8 mouse cellular contexts compared by ENCODE assay signal in genomic region chr7:16991681-16992450, GRCm38 (mm10). TPM values are rescaled to one million over a fixed set of nuclear protein-coding genes. Genes with fewer than 3 reads are reported as not detected.
DNase-seq lines count a peak whose midpoint lies in the region; ATAC-seq and TF ChIP-seq lines count a peak whose summit lies in the region.

No protein-coding gene starts in this region.

- H3K27ac ChIP-seq in kidney, embryonic 16.5 days (ENCODE audit: low read length): peak overlapping the region; percentile 98
- peak overlapping the region; percentile 91 for H3K27ac ChIP-seq in embryonic facial prominence, embryonic 12.5 days
- H3K27ac ChIP-seq in limb, embryonic 11.5 days (replicated peaks; ENCODE audit: low read depth, low read length): peak overlapping the region; percentile 83
- no peak overlapping the region for H3K27ac ChIP-seq in gastrocnemius, adult 2 months

- H3K27me3 ChIP-seq in kidney, embryonic 16.5 days (ENCODE audit: insufficient read depth, low read length): no peaks in the 10 kb centered on the region
- H3K27me3 ChIP-seq in embryonic facial prominence, embryonic 12.5 days: no peaks in the 10 kb centered on the region
- H3K27me3 ChIP-seq in limb, embryonic 11.5 days (ENCODE audit: control insufficient read depth, insufficient read depth, low read length): no peaks in the 10 kb centered on the region

- no peak for TF ChIP-seq CTCF in gastrocnemius, adult 2 months (IDR thresholded peaks at IDR 0.05)

- intact Hi-C loops in gastrocnemius, adult 2 months (cut with DNase I): no loop called here

- H3K4me3 ChIP-seq in kidney, embryonic 16.5 days (ENCODE audit: low read length): no peak overlapping the region
- H3K4me3 ChIP-seq in embryonic facial prominence, embryonic 12.5 days: no peak overlapping the region
- no peak overlapping the region for H3K4me3 ChIP-seq in limb, embryonic 11.5 days (ENCODE audit: low read depth, low read length)
- no peak overlapping the region for H3K4me3 ChIP-seq in gastrocnemius, adult 2 months

- peaks cover 52% of the 10 kb centered on the region for H3K4me1 ChIP-seq in kidney, embryonic 16.5 days (ENCODE audit: insufficient read depth, low read length)
- peaks cover 64% of the 10 kb centered on the region for H3K4me1 ChIP-seq in embryonic facial prominence, embryonic 12.5 days
- peaks cover 29% of the 10 kb centered on the region for H3K4me1 ChIP-seq in limb, embryonic 11.5 days (ENCODE audit: control insufficient read depth, insufficient read depth, low read length)

- peak overlapping the region; percentile 37 for H3K4me2 ChIP-seq in kidney, embryonic 16.5 days (replicated peaks; ENCODE audit: low read depth, low read length)
- H3K4me2 ChIP-seq in embryonic facial prominence, embryonic 12.5 days (replicated peaks): peak overlapping the region; percentile 29
- peak overlapping the region; percentile 0; the same call in 1 of the 2 replicates for H3K4me2 ChIP-seq in limb, embryonic 11.5 days (ENCODE audit: low read depth, severe bottlenecking)

- peak overlapping the region; percentile 53 for H3K9ac ChIP-seq in kidney, embryonic 16.5 days (replicated peaks; ENCODE audit: low read length)
- peak overlapping the region; percentile 35; the same call in 1 of the 2 replicates for H3K9ac ChIP-seq in embryonic facial prominence, embryonic 12.5 days
- no peak overlapping the region for H3K9ac ChIP-seq in limb, embryonic 11.5 days (ENCODE audit: low read length)

- WGBS in kidney, embryonic 16.5 days: 27% methylated on average over 18 of the region's 18 CpGs
- 49% methylated on average over 18 of the region's 18 CpGs for WGBS in embryonic facial prominence, embryonic 12.5 days
- 55% methylated on average over 18 of the region's 18 CpGs for WGBS in limb, embryonic 11.5 days

- no peaks in the 10 kb centered on the region for H3K9me3 ChIP-seq in kidney, embryonic 16.5 days (ENCODE audit: low read length)
- no peaks in the 10 kb centered on the region for H3K9me3 ChIP-seq in embryonic facial prominence, embryonic 12.5 days
- H3K9me3 ChIP-seq in limb, embryonic 11.5 days (ENCODE audit: control insufficient read depth, low read length): no peaks in the 10 kb centered on the region; the same call in 1 of the 2 replicates

- H3K36me3 ChIP-seq in kidney, embryonic 16.5 days (ENCODE audit: insufficient read depth, low read length): no peaks in the 10 kb centered on the region
- 0 out of 2 replicates have a peak, but pooled peaks cover 9% of the 10 kb centered on the region for H3K36me3 ChIP-seq in embryonic facial prominence, embryonic 12.5 days
- H3K36me3 ChIP-seq in limb, embryonic 11.5 days (ENCODE audit: control insufficient read depth, insufficient read depth, low read length): peaks cover 6% of the 10 kb centered on the region; the same call in 1 of the 2 replicates

- ATAC-seq in kidney, embryonic 16.5 days (ENCODE audit: low FRiP score, low TSS enrichment): peak; percentile 85
- peak; percentile 68 for ATAC-seq in embryonic facial prominence, embryonic 12.5 days (ENCODE audit: insufficient number of reproducible peaks, insufficient read depth, low FRiP score, low TSS enrichment)
- peak; percentile 66; the same call in 1 of the 2 replicates for ATAC-seq in limb, embryonic 11.5 days (ENCODE audit: insufficient number of reproducible peaks, low FRiP score, low TSS enrichment, low read depth)
- ATAC-seq in erythroblast, adult 5-6 weeks (replicated peaks; ENCODE audit: low FRiP score, poor library complexity, severe bottlenecking): no peak
- ATAC-seq in activated CD4-positive, CD25-positive, alpha-beta regulatory T cell, adult 4 months: no peak

- DNase-seq in kidney, postnatal 14 days: no peak
- peak; percentile 83 for DNase-seq in limb, embryonic 11.5 days (ENCODE audit: low spot score)
- peak; percentile 84 for DNase-seq in retina, embryonic 14.5 days (ENCODE audit: low spot score)
- no peak for DNase-seq in gastrocnemius, adult 2 months

RNA-seq across cellular contexts. Expression of gene Ccdc8, which starts 0.6 kb away (rescaled TPM):
- polyA plus RNA-seq in kidney, embryonic 16.5 days (2015; fragmentation: Nextera tagmentation; extraction: Ambion mirVana): 49.6 and 53.8 TPM in 2 replicates
- 21.6 and 26.2 TPM in 2 replicates for polyA plus RNA-seq in embryonic facial prominence, embryonic 12.5 days (2016; fragmentation: Nextera tagmentation; extraction: Ambion mirVana)
- polyA plus RNA-seq in limb, embryonic 11.5 days (2014; fragmentation: Nextera tagmentation; extraction: Ambion mirVana): 26.4 and 33.5 TPM in 2 replicates
- 0.19 TPM in 1 of 2 replicates, not detected in the other for total RNA-seq in erythroblast, adult 5-6 weeks (2015; ENCODE audit: low replicate concordance)
- 0.14 and 1.0 TPM in 2 replicates for total RNA-seq in erythroblast, adult 5-6 weeks (2017; ENCODE audit: low replicate concordance)
- polyA plus RNA-seq in activated CD4-positive, CD25-positive, alpha-beta regulatory T cell, adult 4 months (2017; shearing (Covaris generic)): under 1 TPM in 1 of 2 experiments, not detected in 1; 0.16 TPM
- total RNA-seq in gastrocnemius, adult 2 months (2021): 1 to 10 TPM in 1 of 2 experiments, under 1 TPM in 1; 0.74 to 1.5 TPM

RNA-seq across cellular contexts. Expression of gene Gm42372, which starts 9.0 kb away (rescaled TPM):
- polyA plus RNA-seq in kidney, embryonic 16.5 days (2015; fragmentation: Nextera tagmentation; extraction: Ambion mirVana): 0.20 and 0.26 TPM in 2 replicates
- polyA plus RNA-seq in embryonic facial prominence, embryonic 12.5 days (2016; fragmentation: Nextera tagmentation; extraction: Ambion mirVana): 0.36 and 0.41 TPM in 2 replicates
- 0.65 and 0.78 TPM in 2 replicates for polyA plus RNA-seq in limb, embryonic 11.5 days (2014; fragmentation: Nextera tagmentation; extraction: Ambion mirVana)
- total RNA-seq in erythroblast, adult 5-6 weeks (2015; ENCODE audit: low replicate concordance): not detected in 2 replicates
- total RNA-seq in erythroblast, adult 5-6 weeks (2017; ENCODE audit: low replicate concordance): 0.28 TPM in 1 of 2 replicates, not detected in the other
- polyA plus RNA-seq in activated CD4-positive, CD25-positive, alpha-beta regulatory T cell, adult 4 months (2017; shearing (Covaris generic)): 1 to 10 TPM; 3.6 to 4.2 TPM
- total RNA-seq in gastrocnemius, adult 2 months (2021): not detected

RNA-seq across cellular contexts. Expression of gene Pnmal1, which starts 32.4 kb away (rescaled TPM):
- 0.62 and 0.65 TPM in 2 replicates for polyA plus RNA-seq in kidney, embryonic 16.5 days (2015; fragmentation: Nextera tagmentation; extraction: Ambion mirVana)
- polyA plus RNA-seq in embryonic facial prominence, embryonic 12.5 days (2016; fragmentation: Nextera tagmentation; extraction: Ambion mirVana): 2.8 and 3.6 TPM in 2 replicates
- polyA plus RNA-seq in limb, embryonic 11.5 days (2014; fragmentation: Nextera tagmentation; extraction: Ambion mirVana): 2.0 and 2.1 TPM in 2 replicates
- not detected in 2 replicates for total RNA-seq in erythroblast, adult 5-6 weeks (2015; ENCODE audit: low replicate concordance)
- total RNA-seq in erythroblast, adult 5-6 weeks (2017; ENCODE audit: low replicate concordance): not detected in 2 replicates
- not detected for polyA plus RNA-seq in activated CD4-positive, CD25-positive, alpha-beta regulatory T cell, adult 4 months (2017; shearing (Covaris generic))
- not detected for total RNA-seq in gastrocnemius, adult 2 months (2021)

RNA-seq across cellular contexts. Expression of gene Ppp5c, which starts 35.9 kb away (rescaled TPM):
- 122 and 125 TPM in 2 replicates for polyA plus RNA-seq in kidney, embryonic 16.5 days (2015; fragmentation: Nextera tagmentation; extraction: Ambion mirVana)
- 110 TPM in 2 replicates for polyA plus RNA-seq in embryonic facial prominence, embryonic 12.5 days (2016; fragmentation: Nextera tagmentation; extraction: Ambion mirVana)
- 134 and 140 TPM in 2 replicates for polyA plus RNA-seq in limb, embryonic 11.5 days (2014; fragmentation: Nextera tagmentation; extraction: Ambion mirVana)
- 14.0 and 21.3 TPM in 2 replicates for total RNA-seq in erythroblast, adult 5-6 weeks (2015; ENCODE audit: low replicate concordance)
- total RNA-seq in erythroblast, adult 5-6 weeks (2017; ENCODE audit: low replicate concordance): 10.6 and 18.9 TPM in 2 replicates
- 10 to 100 TPM; 49.6 to 63.3 TPM for polyA plus RNA-seq in activated CD4-positive, CD25-positive, alpha-beta regulatory T cell, adult 4 months (2017; shearing (Covaris generic))
- 10 to 100 TPM; 64.8 to 65.8 TPM for total RNA-seq in gastrocnemius, adult 2 months (2021)

RNA-seq across cellular contexts. Expression of gene Pnmal2, which starts 47.4 kb away (rescaled TPM):
- polyA plus RNA-seq in kidney, embryonic 16.5 days (2015; fragmentation: Nextera tagmentation; extraction: Ambion mirVana): 7.4 and 7.5 TPM in 2 replicates
- polyA plus RNA-seq in embryonic facial prominence, embryonic 12.5 days (2016; fragmentation: Nextera tagmentation; extraction: Ambion mirVana): 15.9 and 16.6 TPM in 2 replicates
- polyA plus RNA-seq in limb, embryonic 11.5 days (2014; fragmentation: Nextera tagmentation; extraction: Ambion mirVana): 4.8 TPM in 2 replicates
- not detected in 2 replicates for total RNA-seq in erythroblast, adult 5-6 weeks (2015; ENCODE audit: low replicate concordance)
- not detected in 2 replicates for total RNA-seq in erythroblast, adult 5-6 weeks (2017; ENCODE audit: low replicate concordance)
- polyA plus RNA-seq in activated CD4-positive, CD25-positive, alpha-beta regulatory T cell, adult 4 months (2017; shearing (Covaris generic)): not detected
- total RNA-seq in gastrocnemius, adult 2 months (2021): under 1 TPM; 0.74 to 0.86 TPM

Comparison
In these comparisons a context has a peak if more than half of its experiments do, and no peak if none do; other contexts are left out.
1. ATAC-seq: peak in kidney, embryonic 16.5 days (single experiment), embryonic facial prominence, embryonic 12.5 days (single experiment) and limb, embryonic 11.5 days (single experiment); none in erythroblast, adult 5-6 weeks (single experiment) and activated CD4-positive, CD25-positive, alpha-beta regulatory T cell, adult 4 months (single experiment).
2. DNase-seq: peak in limb, embryonic 11.5 days (single experiment) and retina, embryonic 14.5 days (single experiment); none in kidney, postnatal 14 days (single experiment) and gastrocnemius, adult 2 months (single experiment).
3. RNA of gene Ccdc8, which starts 0.6 kb away (polyA plus RNA-seq): 49.6 to 53.8 TPM in kidney, embryonic 16.5 days, 26.4 to 33.5 TPM in limb, embryonic 11.5 days and 21.6 to 26.2 TPM in embryonic facial prominence, embryonic 12.5 days; 0.16 TPM in activated CD4-positive, CD25-positive, alpha-beta regulatory T cell, adult 4 months; every median in the first group is over 10 times any median in the second.
4. Peak in every context shown above with its lines, with median percentiles within 50 percentile points of each other: H3K4me2 ChIP-seq.